Mouse (Mus musculus): Measurements from ENCODE around the gene Mgea5.

Mgea5 gene

DNA sequence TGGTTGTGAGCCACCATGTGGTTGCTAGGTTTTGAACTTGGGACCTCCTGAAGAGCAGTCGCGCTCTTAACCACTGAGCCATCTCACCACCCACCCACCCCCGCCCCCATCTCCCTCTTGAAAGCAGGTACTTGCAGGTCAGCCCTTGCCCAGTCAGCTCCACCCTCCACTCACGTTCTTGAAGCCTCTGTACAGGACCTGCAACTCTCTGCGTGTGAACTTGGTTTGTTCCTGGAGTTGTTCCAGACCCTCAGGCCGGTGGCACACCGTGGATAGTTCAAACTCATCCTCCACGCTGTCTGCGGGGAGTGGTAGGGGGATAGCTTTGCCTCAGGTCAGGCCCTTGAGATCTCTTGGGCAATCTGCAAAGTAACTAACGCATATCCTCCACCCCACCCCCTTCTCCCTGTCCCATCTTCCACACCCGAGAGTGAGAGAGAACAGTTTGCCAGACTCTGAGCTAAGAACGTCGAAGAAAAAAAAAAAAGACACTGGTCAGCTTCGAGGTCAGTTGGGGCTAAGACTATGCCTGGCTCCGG, 11.8 kb upstream of the Mgea5 start:
- DNase-seq (ENCODE audit: low spot score), result no peak

GRCm38 (mm10) chr19:45794718-45795117, 11.1 kb upstream of the Mgea5 start:
- no peak for DNase-seq (ENCODE audit: low spot score)

DNA sequence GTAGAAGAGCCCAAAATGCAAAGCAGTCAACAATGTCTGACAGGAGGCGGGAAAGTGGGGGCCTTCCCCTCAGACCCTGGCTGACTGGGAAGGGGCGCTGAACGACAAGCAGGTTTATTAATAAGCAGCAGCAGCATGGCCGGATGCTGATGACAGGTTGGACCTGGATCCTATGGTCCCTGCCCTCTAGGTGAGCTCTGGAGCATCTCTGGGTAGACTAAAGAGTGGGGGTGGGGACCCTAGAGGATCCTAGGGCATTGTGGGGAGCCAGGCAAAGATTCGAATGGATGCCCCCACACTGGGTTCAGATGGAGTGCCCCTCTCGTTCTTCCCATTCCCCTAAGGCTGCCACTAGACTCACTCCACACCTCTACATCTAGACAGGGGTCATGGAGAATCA, 8.8 kb upstream of the Mgea5 start:
- DNase-seq (ENCODE audit: low spot score), result no peak

- DNase-seq (ENCODE audit: low spot score), result peak; percentile 83
These were observed 6.5 kb upstream of the Mgea5 start for GRCm38 (mm10) chr19:45789888-45790874.

GRCm38 (mm10) chr19:45789365-45789764, 5.7 kb upstream of the Mgea5 start:
- no peak for DNase-seq (ENCODE audit: low spot score)

GRCm38 (mm10) chr19:45788337-45788736, 4.7 kb upstream of the Mgea5 start:
- no peak for DNase-seq (ENCODE audit: low spot score)

- DNase-seq (ENCODE audit: low spot score), result peak; percentile 29
These were observed 3.8 kb upstream of the Mgea5 start for GRCm38 (mm10) chr19:45787450-45787849.

DNA sequence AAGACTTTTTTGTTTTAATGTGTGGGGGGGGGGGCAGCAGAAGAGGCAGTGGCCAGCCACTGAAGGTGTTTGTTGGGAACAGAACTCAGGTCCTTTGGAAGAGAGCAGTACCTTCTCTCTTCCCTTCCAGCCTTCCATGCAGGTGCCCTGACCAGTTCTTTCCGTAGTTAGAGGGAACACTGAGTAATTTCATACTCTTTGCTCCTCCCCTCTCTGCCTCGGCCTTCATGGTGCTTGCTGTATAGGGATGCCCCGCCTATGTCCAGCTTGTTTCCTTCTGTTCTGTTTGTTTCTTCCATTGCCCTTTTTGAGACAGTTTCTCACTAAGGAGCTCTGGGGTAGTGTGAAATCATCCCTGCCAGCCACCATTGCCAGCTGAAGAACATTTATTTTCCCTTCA, 1.8 kb upstream of the Mgea5 start:
- no peak for DNase-seq (ENCODE audit: low spot score)

DNA sequence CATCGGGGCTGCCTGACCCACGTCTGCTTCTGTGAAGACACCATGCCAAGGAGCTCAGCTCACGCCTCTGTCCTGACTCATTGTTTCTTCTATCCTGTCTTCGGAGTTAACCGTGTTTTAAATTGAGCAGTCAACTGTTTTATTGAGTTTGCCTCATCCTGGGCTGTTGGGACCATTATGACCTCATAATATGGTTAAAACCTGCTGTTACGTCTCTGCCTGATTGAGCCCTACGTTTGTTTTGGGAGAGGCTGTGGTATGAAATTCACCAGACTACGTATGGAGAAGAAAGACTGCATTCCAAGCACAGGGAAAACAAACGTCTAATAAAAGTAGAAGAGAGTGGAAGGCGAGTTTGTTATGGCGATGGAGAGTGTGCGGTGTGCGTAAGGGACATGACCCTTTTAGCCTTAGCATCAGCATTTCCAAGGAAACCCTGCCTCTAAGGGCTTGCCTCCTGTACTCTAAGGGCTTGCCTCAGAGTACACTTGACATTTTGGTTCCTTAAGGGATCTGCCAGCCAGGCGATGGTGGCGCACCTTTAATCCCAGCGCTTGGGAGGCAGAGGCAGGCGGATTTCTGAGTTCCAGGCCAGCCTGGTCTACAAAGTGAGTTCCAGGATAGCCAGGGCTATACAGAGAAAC, 418 bp upstream of the Mgea5 start:
- peak; percentile 9 for DNase-seq (ENCODE audit: low spot score)

DNA sequence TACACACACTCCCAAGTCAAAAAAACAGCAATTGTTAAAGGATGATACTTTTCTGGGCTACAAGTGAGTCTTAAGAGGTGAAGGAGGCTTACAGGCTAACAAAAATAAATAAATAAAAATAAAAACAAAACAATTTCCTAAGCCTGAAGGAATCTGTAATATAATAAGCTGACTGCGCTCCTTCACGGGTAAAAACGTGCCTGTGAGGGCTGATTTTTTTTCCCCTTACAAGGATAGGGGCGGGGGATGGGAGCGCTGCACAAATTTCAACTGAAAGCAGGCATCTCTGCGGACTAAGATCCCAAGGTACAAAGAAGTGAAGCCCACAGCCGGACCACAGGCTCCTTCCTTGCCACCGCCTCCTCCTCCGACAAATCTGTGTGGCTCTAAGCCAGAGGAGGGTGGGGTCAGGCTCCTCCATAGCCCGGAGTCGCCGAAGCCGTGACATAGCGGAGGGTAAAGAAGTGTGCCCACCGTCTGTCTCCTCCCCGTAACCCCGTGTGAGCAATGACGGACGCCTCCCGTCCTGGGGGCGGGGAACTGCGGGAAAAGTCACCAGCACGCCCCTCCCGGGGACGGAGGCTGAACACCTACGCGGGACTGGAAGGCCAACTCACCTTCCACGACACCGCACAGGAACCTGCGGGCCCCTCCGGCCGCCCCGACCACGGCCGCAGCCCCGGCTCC, 1.2 kb downstream of the Mgea5 start:
- peak; percentile 82 for DNase-seq (ENCODE audit: low spot score)

DNA sequence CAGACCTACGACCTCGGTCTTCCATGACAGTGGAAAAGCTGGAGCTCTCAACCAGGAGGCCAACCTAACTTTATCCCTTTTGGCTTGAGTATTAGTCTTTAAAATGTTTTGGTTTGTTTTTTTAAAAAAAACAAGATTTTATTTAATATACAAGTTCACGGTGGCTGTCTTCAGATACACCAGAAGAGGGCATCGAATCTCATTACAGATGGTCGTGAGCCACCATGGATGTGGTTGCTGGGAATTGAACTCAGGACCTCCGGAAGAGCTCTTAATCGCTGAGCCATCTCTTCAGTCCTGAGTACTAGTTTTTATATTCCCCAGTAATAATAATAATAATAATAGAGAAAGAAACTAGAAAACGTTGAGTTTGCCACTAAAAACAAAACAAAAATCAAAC, 2.0 kb downstream of the Mgea5 start:
- no peak for DNase-seq (ENCODE audit: low spot score)

DNA sequence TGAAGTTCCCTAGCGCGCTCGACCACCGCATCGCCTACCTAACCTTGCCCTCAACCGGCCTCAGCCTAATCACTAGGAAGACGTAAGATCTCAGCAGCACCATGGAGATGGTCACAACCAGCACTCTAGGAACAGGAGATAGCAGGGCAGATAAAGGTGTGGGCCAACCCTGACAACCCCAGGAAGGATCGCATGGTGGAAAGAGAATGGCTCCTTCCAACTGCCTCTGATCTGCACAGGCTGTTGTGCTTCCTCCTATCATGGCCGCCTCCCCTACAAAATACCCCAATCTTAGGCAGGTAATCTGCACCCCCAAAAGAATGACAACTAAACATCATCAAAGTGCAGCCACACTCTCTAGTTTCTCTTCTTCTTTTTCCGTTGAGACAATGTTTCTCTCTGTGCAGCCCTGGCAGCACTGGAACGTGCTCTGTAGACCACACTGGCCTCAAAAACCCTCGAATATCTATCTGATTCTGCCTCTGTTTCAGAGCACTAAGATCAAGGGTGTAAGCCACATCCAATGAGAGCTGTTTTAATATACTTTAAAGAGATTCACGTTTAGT, 3.2 kb downstream of the Mgea5 start:
- no peak for DNase-seq (ENCODE audit: low spot score)

- no peak for DNase-seq (ENCODE audit: low spot score)
These were observed 8.2 kb downstream of the Mgea5 start for GRCm38 (mm10) chr19:45775486-45775885.

- no peak for DNase-seq (ENCODE audit: low spot score)
These were observed 12.1 kb downstream of the Mgea5 start for GRCm38 (mm10) chr19:45771501-45771900.

DNA sequence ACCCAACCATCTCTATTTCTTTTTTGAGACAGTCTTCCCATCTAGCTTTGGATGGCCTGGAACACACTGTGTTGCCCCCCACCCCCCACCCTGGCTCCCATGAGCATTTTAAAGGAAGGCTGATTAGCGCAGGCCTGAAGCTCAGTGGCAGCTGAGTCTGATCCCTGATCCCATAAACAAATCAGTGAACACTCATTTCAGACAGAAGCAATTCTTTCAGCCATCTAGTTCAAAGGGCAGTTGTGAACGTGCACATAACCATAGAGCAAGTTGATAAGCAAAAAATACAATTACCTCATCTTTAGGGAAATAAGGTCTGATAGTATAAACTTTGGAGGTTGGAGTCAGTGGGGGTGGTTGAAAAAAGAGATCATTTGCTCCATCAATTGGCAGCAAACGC, 22.8 kb downstream of the Mgea5 start:
- DNase-seq (ENCODE audit: low spot score), result no peak

DNA sequence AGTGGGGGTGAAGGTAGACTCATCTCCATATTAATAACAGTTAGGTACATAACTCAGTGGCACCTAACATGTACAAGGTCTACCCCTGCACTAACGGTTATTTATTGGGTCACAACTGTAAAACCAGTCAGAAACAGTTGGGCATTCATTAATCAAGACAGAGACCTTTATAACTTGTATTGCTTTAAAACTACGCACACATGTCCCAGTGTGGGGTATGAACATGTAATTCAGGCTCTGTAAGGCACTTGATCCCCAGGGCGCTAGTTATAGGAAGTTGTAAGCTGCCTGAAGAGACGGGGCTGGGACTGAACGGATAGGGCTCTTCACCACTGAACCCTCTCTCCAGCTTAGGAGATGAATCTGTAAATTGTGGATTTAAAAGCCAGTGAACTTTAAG, 25.0 kb downstream of the Mgea5 start:
- DNase-seq (ENCODE audit: low spot score), result no peak

GRCm38 (mm10) chr19:45753551-45753950, 30.1 kb downstream of the Mgea5 start:
- no peak for DNase-seq (ENCODE audit: low spot score)

- DNase-seq (ENCODE audit: low spot score), result no peak
These were observed 31.8 kb downstream of the Mgea5 start for GRCm38 (mm10) chr19:45751881-45752280.

- peak; percentile 80 for DNase-seq (ENCODE audit: low spot score)
These were observed 34.2 kb downstream of the Mgea5 start, which contains the start of gene Npm3 for GRCm38 (mm10) chr19:45749243-45750043. Gene Npm3, minus strand, starts transcription at chr19:45749591.

GRCm38 (mm10) chr19:45748691-45749242, 34.9 kb downstream of the Mgea5 start:
- DNase-seq (ENCODE audit: low spot score), result peak; percentile 3

DNA sequence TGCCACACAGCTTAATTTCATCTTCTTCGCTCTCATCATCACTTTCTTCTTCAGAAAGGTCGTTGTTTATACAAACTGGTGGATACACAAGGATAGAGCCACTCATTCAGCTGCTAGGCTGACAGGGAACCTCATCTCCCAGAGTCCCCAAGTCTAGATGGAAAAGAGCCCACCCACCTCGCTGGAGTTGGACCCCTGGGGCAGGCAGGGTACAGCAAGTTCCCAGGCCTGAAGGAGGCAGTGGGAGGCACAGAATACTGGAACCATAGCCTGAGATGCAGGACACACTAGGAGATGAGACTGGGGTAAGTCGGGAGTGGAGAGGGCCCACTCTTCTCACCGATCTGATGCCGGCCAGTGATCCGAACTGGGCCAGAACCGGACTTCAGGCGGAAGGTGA, 35.4 kb downstream of the Mgea5 start:
- no peak for DNase-seq (ENCODE audit: low spot score)
